Mouse (Mus musculus) colon, adult 2 months (tissue): ENCODE results near the gene Traf3. TPM values are rescaled to one million over a fixed set of nuclear protein-coding genes. Genes with fewer than 3 reads are reported as not detected.

Experiments used
- polyA plus RNA-seq: library from polyadenylated mRNA; depleted of rRNA; stranded (reverse); fragments of >200 nt; gene quantifications from 2 replicates; pipeline ENCODE4 v1.2.3, GENCODE M21; 2012; rRNA removed

The Traf3 gene
- polyA plus RNA-seq, result 18.6 and 19.4 TPM in 2 replicates

GRCm38 (mm10) chr12:111165831-111166591 is at the start of gene Traf3:
Gene Traf3 (plus strand): TSS chr12:111166370.

GRCm38 (mm10) chr12:111184476-111184875 is 18.3 kb downstream of the Traf3 start, which contains the start of gene 4930595D18Rik:
Gene 4930595D18Rik (minus strand): TSS chr12:111184491.

GRCm38 (mm10) chr12:111270629-111271277 is 104.6 kb downstream of the Traf3 start, which contains the start of gene Amn:
Gene Amn (plus strand): TSS chr12:111271095.

Other genes with a start within 250 kb of the Traf3 start
- 137 and 138 TPM in 2 replicates for gene Ankrd9, start 187.3 kb upstream of the Traf3 start, polyA plus RNA-seq
- 11.4 and 12.5 TPM in 2 replicates for gene Rcor1, start 127.0 kb upstream of the Traf3 start, polyA plus RNA-seq
- gene 4930595D18Rik, start 18.1 kb downstream of the Traf3 start, polyA plus RNA-seq, result not detected in 2 replicates
- gene Amn, start 104.7 kb downstream of the Traf3 start, polyA plus RNA-seq, result 7.4 and 22.4 TPM in 2 replicates
- 318 and 329 TPM in 2 replicates for gene Cdc42bpb, start 211.3 kb downstream of the Traf3 start, polyA plus RNA-seq
- 0.33 TPM in 1 of 2 replicates, not detected in the other for gene Lbhd2, start 240.4 kb downstream of the Traf3 start, polyA plus RNA-seq